8 mouse cellular contexts compared by ENCODE assay signal in genomic region chr11:23771507-23772097, GRCm38 (mm10). TPM values are rescaled to one million over a fixed set of nuclear protein-coding genes. Genes with fewer than 3 reads are reported as not detected.
A peak's percentile ranks its signal among the peaks of the same experiment; 100 is the strongest.
DNase-seq lines count a peak whose midpoint lies in the region; ATAC-seq lines count a peak whose summit lies in the region.

No protein-coding gene starts in this region.

- peak; percentile 4 for ATAC-seq in inflammation-experienced regulatory T-cells, adult 6 months
- ATAC-seq in monocyte, adult 5-6 weeks (replicated peaks; ENCODE audit: insufficient number of reproducible peaks, low FRiP score, low TSS enrichment, poor library complexity, severe bottlenecking) = 0 out of 2 replicates have a peak, but pooled peaks have one; percentile 5

- DNase-seq in adrenal gland, postnatal 36 days = peak; percentile 5 to 10
- DNase-seq in adrenal gland, postnatal 10 days = no peak
- peak; percentile 9 for DNase-seq in retina, postnatal 7 days (ENCODE audit: low read depth, low spot score)
- DNase-seq in retina, embryonic 14.5 days (ENCODE audit: low spot score) = no peak
- DNase-seq in urinary bladder, adult 2 months (ENCODE audit: low spot score) = no peak
- DNase-seq in cerebellum, postnatal 25 days = no peak

RNA-seq across cellular contexts. Expression of gene Rel, which starts 0.8 kb away (rescaled TPM):
- 1 to 10 TPM; 8.5 to 8.8 TPM for total RNA-seq in adrenal gland, postnatal 36 days (2021)
- 1 to 10 TPM; 5.3 TPM for total RNA-seq in adrenal gland, postnatal 10 days (2021)
- 10 to 100 TPM; 19.6 to 33.6 (median 22.1) TPM for polyA plus RNA-seq in inflammation-experienced regulatory T-cells, adult 6 months (2017; shearing (Covaris generic))
- total RNA-seq in monocyte, adult 5-6 weeks (2017) = 66.8 to 77.1 TPM (median 69.6 TPM) in 3 replicates
- polyA plus RNA-seq in urinary bladder, adult 2 months (2012; rRNA removed) = 3.2 and 3.6 TPM in 2 replicates

Comparison
In these comparisons a context has a peak if more than half of its experiments do, and no peak if none do; other contexts are left out.
1. DNase-seq: peak in adrenal gland, postnatal 36 days (2 of 2) and retina, postnatal 7 days (single experiment); none in adrenal gland, postnatal 10 days (single experiment), retina, embryonic 14.5 days (single experiment), urinary bladder, adult 2 months (single experiment) and cerebellum, postnatal 25 days (0 of 2).